ENCODE assay signal across 9 mouse cellular contexts in genomic region chr15:79914357-79914756, GRCm38 (mm10). TPM values are rescaled to one million over a fixed set of nuclear protein-coding genes. Genes with fewer than 3 reads are reported as not detected.
A peak's percentile ranks its signal among the peaks of the same experiment; 100 is the strongest.
DNase-seq lines count a peak whose midpoint lies in the region; ATAC-seq lines count a peak whose summit lies in the region.
"Had no signal": no experiment of that assay in that cellular context is flagged by ENCODE, and none has a peak within 500 bp of the region (broad histone marks: within the 10 kb centered on the region; RNA-seq: fewer than 3 reads in every experiment).

No protein-coding gene starts in this region.

- H3K4me3 ChIP-seq in hindbrain, embryonic 14.5 days (replicated peaks; ENCODE audit: low read length) = no peak overlapping the region
- no peak overlapping the region for H3K4me3 ChIP-seq in hindbrain, embryonic 12.5 days
- H3K4me3 ChIP-seq: liver, embryonic 13.5 days had no signal

- H3K9ac ChIP-seq in hindbrain, embryonic 14.5 days = no peak overlapping the region
- H3K9ac ChIP-seq in hindbrain, embryonic 12.5 days = no peak overlapping the region
- H3K9ac ChIP-seq: liver, embryonic 13.5 days had no signal

- no peak overlapping the region for H3K4me2 ChIP-seq in hindbrain, embryonic 14.5 days (replicated peaks)
- H3K4me2 ChIP-seq in hindbrain, embryonic 12.5 days (replicated peaks) = no peak overlapping the region
- H3K4me2 ChIP-seq: liver, embryonic 13.5 days had no signal

- no peak overlapping the region for H3K27ac ChIP-seq in hindbrain, embryonic 14.5 days
- H3K27ac ChIP-seq in hindbrain, embryonic 12.5 days = no peak overlapping the region
- H3K27ac ChIP-seq: liver, embryonic 13.5 days had no signal

- no peaks in the 10 kb centered on the region for H3K4me1 ChIP-seq in hindbrain, embryonic 14.5 days (replicated peaks; ENCODE audit: control insufficient read depth, insufficient read depth, low read length)
- H3K4me1 ChIP-seq in hindbrain, embryonic 12.5 days = no peaks in the 10 kb centered on the region
- H3K4me1 ChIP-seq: liver, embryonic 13.5 days had no signal

- H3K27me3 ChIP-seq in hindbrain, embryonic 14.5 days (ENCODE audit: control insufficient read depth, insufficient read depth, low read length) = no peaks in the 10 kb centered on the region
- no peaks in the 10 kb centered on the region for H3K27me3 ChIP-seq in hindbrain, embryonic 12.5 days
- H3K27me3 ChIP-seq: liver, embryonic 13.5 days had no signal

- 0 out of 2 replicates have a peak, but pooled peaks cover 9% of the 10 kb centered on the region for H3K36me3 ChIP-seq in hindbrain, embryonic 14.5 days (replicated peaks; ENCODE audit: control insufficient read depth, insufficient read depth)
- no peaks in the 10 kb centered on the region for H3K36me3 ChIP-seq in hindbrain, embryonic 12.5 days

- WGBS in hindbrain, embryonic 14.5 days = 81% methylated on average over 3 of the region's 3 CpGs
- 82% methylated on average over 3 of the region's 3 CpGs for WGBS in hindbrain, embryonic 12.5 days

- ATAC-seq in hindbrain, embryonic 14.5 days (ENCODE audit: low FRiP score) = no peak
- ATAC-seq in hindbrain, embryonic 12.5 days (ENCODE audit: low FRiP score) = no peak

- DNase-seq in hindbrain, embryonic 14.5 days (ENCODE audit: low spot score) = peak; percentile 61
- DNase-seq in retina, postnatal 1 day = peak; percentile 43
- DNase-seq in retina, embryonic 14.5 days (ENCODE audit: low spot score) = no peak
- DNase-seq in NIH3T3 (ENCODE audit: low read depth) = peak; percentile 40
- DNase-seq in naive thymus-derived CD4-positive, alpha-beta T cell, adult 2 months (ENCODE audit: low read depth) = peak; percentile 69
- no peak for DNase-seq in kidney, postnatal 25 days
- DNase-seq in adrenal gland, postnatal 25 days = no peak
- DNase-seq: liver, embryonic 13.5 days had no signal

- no peaks in the 10 kb centered on the region for H3K9me3 ChIP-seq in hindbrain, embryonic 14.5 days (ENCODE audit: control insufficient read depth, low read length)
- H3K9me3 ChIP-seq in hindbrain, embryonic 12.5 days (replicated peaks) = no peaks in the 10 kb centered on the region
- H3K9me3 ChIP-seq: liver, embryonic 13.5 days had no signal

RNA-seq across cellular contexts. Expression of gene Apobec3, which starts 22.9 kb away (rescaled TPM):
- polyA plus RNA-seq in hindbrain, embryonic 14.5 days (2014; fragmentation: Nextera tagmentation; extraction: Ambion mirVana) = 4.9 and 5.1 TPM in 2 replicates
- 8.4 and 8.6 TPM in 2 replicates for polyA plus RNA-seq in hindbrain, embryonic 12.5 days (2016; fragmentation: Nextera tagmentation; extraction: Ambion mirVana)
- 17.5 and 25.0 TPM in 2 replicates for total RNA-seq in adrenal gland, postnatal 25 days (2021)

RNA-seq across cellular contexts. Expression of gene Cbx7, which starts 56.6 kb away (rescaled TPM):
- polyA plus RNA-seq in hindbrain, embryonic 14.5 days (2014; fragmentation: Nextera tagmentation; extraction: Ambion mirVana) = 3.2 and 4.0 TPM in 2 replicates
- polyA plus RNA-seq in hindbrain, embryonic 12.5 days (2016; fragmentation: Nextera tagmentation; extraction: Ambion mirVana) = 3.1 and 4.2 TPM in 2 replicates
- total RNA-seq in adrenal gland, postnatal 25 days (2021) = 15.7 and 22.4 TPM in 2 replicates

Comparison
In these comparisons a context has a peak if more than half of its experiments do, and no peak if none do; other contexts are left out.
1. DNase-seq: peak in hindbrain, embryonic 14.5 days (single experiment), retina, postnatal 1 day (single experiment), NIH3T3 (single experiment) and naive thymus-derived CD4-positive, alpha-beta T cell, adult 2 months (single experiment); none in retina, embryonic 14.5 days (single experiment), kidney, postnatal 25 days (0 of 2) and adrenal gland, postnatal 25 days (single experiment).